Mouse (Mus musculus) small intestine, adult 2 months (tissue): Measurements from ENCODE around the gene Tln2.

Experiments
- CTCF ChIP-seq: fragments of 200-500 bp; IDR thresholded peaks from 2 replicates; pipeline ENCODE4 v1.5.1; 2012; ENCODE audit warnings: low read depth, mild to moderate bottlenecking, control low read depth, inconsistent platforms, low read length, moderate library complexity, mixed read lengths; ENCODE audit not compliant: insufficient replicate concordance, insufficient read length; ENCODE audit errors: extremely low read depth
- POLR2A ChIP-seq: fragments of 200-500 bp; IDR thresholded peaks from 2 replicates; pipeline ENCODE4 v1.6.1; 2012; ENCODE audit warnings: low read depth, mild to moderate bottlenecking, control low read depth, inconsistent platforms, low read length, moderate library complexity

DNA sequence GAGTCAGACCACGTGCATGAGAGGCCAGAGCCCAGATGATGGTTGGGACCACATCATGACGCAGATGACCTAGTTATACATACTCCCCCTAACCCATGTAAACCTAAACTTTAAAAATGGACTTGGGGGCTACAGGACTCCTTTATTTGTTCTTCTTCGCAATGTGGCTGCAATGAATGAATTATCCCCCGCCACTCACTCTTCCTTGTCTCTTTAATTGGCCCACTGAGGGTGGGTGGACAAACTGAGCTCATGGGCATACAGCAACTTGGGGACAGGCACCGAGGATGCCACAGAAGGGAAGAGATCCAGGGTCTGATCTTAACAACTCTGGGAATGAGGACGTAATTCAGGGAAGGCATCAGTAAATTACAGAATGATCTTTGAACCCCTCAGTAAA lies 277.7 kb downstream of the Tln2 start:
- TF ChIP-seq CTCF (no peak), POLR2A (no peak)
